Mouse (Mus musculus): Measurements from ENCODE around the gene Borcs5. TPM values are rescaled to one million over a fixed set of nuclear protein-coding genes. Genes with fewer than 3 reads are reported as not detected.

The Borcs5 gene
- polyA plus RNA-seq, 1 experiment, result 4.8 TPM

DNA sequence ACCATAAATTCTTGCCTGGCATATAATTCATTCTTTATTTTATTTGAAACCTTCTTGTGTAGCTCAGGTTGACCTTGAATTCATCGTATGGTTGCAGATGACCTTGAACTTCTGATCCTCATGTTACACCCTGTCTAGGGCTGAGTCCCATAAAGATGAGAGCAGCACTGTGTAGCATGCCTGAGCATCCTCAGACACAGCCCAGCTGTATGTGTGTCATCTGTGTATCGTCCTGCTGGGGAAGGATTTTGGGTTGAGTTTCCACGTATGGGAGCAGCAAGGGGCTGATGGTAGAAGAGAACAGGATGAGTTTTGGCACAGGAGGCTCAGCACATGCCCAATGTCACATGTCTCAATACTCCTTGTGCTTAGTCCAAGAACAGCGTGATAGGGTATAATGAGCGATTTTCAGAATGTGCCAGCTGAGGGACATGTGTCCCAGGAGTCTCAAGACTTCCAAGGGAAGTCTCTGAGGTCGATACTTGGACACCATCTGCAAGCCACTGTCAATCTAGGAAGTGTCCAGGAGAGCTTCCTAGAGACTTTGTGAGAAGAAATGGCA, 45.1 kb downstream of the Borcs5 start:
- no peaks in the 10 kb centered on the region for H3K27me3 ChIP-seq (ENCODE audit: control insufficient read depth, insufficient read depth, low read length, poor library complexity, severe bottlenecking)
- H3K27ac ChIP-seq (ENCODE audit: insufficient read depth, low read length), result no peak overlapping the region
- H3K36me3 ChIP-seq (ENCODE audit: control insufficient read depth, insufficient read depth, low read length, poor library complexity, severe bottlenecking), result no peaks in the 10 kb centered on the region
- no peak overlapping the region for H3K9ac ChIP-seq (ENCODE audit: low read depth, poor library complexity, severe bottlenecking)
- H3K4me1 ChIP-seq (ENCODE audit: control insufficient read depth, insufficient read depth, low read length), result no peaks in the 10 kb centered on the region
- no peaks in the 10 kb centered on the region for H3K9me3 ChIP-seq (replicated peaks; ENCODE audit: control insufficient read depth, insufficient read depth, low read length, poor library complexity, severe bottlenecking)
- TF ChIP-seq CTCF (IDR thresholded peaks at IDR 0.05; ENCODE audit: low read depth, low read length) (no peak), POLR2A (IDR thresholded peaks at IDR 0.05; ENCODE audit: insufficient read depth, low read length) (no peak), EP300 (IDR thresholded peaks at IDR 0.05; ENCODE audit: insufficient read depth, low read depth, low read length) (no peak)
- no peak overlapping the region for H3K4me3 ChIP-seq (ENCODE audit: low read depth, low read length)

DNA sequence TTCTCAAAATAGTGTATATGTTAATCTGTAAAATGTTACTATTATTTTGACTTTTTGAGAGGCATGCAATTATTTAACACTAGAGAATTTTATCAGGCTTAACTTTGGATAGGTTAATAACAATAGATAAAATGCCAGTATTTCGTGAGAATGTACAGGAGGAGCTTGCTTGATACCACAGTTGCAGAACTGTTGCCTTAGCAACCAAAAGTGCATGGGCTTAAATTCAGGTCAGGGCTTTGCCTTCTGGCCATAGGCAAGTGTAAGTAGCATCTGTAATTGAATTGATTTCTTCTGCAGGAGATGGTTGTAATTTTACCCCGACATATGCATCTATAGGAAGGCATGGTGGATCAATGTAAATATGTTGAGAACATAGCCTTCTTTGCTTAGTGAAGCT, 45.7 kb downstream of the Borcs5 start:
- H3K36me3 ChIP-seq (ENCODE audit: control insufficient read depth, insufficient read depth, low read length, poor library complexity, severe bottlenecking), result no peaks in the 10 kb centered on the region
- no peak for TF ChIP-seq CTCF (IDR thresholded peaks at IDR 0.05; ENCODE audit: low read depth, low read length)
- H3K4me1 ChIP-seq (ENCODE audit: control insufficient read depth, insufficient read depth, low read length), result no peaks in the 10 kb centered on the region
- no peak overlapping the region for H3K9ac ChIP-seq (ENCODE audit: low read depth, poor library complexity, severe bottlenecking)
- H3K9me3 ChIP-seq (replicated peaks; ENCODE audit: control insufficient read depth, insufficient read depth, low read length, poor library complexity, severe bottlenecking), result no peaks in the 10 kb centered on the region
- no peak overlapping the region for H3K27ac ChIP-seq (ENCODE audit: insufficient read depth, low read length)
- H3K4me3 ChIP-seq (ENCODE audit: low read depth, low read length), result no peak overlapping the region
- H3K27me3 ChIP-seq (ENCODE audit: control insufficient read depth, insufficient read depth, low read length, poor library complexity, severe bottlenecking), result no peaks in the 10 kb centered on the region

DNA sequence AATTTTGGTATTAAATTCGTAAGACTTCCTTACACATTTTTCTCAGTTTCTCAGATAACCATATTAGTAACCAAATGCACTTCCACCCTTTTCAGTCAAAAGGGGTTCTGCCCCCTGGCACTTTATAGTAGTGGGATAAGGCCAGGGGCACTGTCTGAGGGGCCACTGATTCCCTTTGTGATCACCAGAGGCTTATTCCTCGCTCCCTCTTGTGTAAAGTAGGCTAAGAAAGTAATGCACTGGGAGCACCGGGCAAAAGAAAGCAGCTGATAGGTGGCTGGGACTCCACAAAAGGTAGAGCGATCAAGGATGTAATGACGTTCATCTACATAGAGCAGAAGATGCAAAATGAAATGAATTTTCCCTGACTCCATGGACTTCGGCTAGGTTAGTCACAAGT, 46.2 kb downstream of the Borcs5 start:
- no peak overlapping the region for H3K4me3 ChIP-seq (ENCODE audit: low read depth, low read length)
- no peaks in the 10 kb centered on the region for H3K9me3 ChIP-seq (replicated peaks; ENCODE audit: control insufficient read depth, insufficient read depth, low read length, poor library complexity, severe bottlenecking)
- no peaks in the 10 kb centered on the region for H3K4me1 ChIP-seq (ENCODE audit: control insufficient read depth, insufficient read depth, low read length)
- TF ChIP-seq CTCF (IDR thresholded peaks at IDR 0.05; ENCODE audit: low read depth, low read length) (no peak), EP300 (IDR thresholded peaks at IDR 0.05; ENCODE audit: insufficient read depth, low read depth, low read length) (no peak), POLR2A (IDR thresholded peaks at IDR 0.05; ENCODE audit: insufficient read depth, low read length) (no peak)
- no peaks in the 10 kb centered on the region for H3K36me3 ChIP-seq (ENCODE audit: control insufficient read depth, insufficient read depth, low read length, poor library complexity, severe bottlenecking)
- H3K9ac ChIP-seq (ENCODE audit: low read depth, poor library complexity, severe bottlenecking), result no peak overlapping the region
- H3K27ac ChIP-seq (ENCODE audit: insufficient read depth, low read length), result no peak overlapping the region
- no peaks in the 10 kb centered on the region for H3K27me3 ChIP-seq (ENCODE audit: control insufficient read depth, insufficient read depth, low read length, poor library complexity, severe bottlenecking)

DNA sequence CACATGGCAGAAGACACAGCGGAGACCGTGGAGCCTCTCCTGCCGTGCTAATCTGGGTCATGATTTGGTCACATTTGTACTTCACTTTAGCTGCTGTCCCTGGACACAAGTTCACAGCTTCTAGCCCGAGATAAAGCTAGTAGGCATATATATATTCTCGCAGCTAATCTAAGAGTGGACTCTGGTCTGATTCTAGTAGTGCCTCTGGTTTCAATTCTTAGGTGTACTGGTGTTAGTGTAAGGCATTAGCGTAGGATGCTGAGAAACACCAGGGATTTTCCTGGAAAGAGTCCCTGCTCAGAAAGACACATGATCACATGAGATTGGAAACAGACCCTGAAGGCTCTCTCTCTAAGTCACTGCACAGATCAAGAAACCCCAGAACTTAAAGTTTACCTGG, 55.2 kb downstream of the Borcs5 start:
- H3K27ac ChIP-seq (ENCODE audit: insufficient read depth, low read length), result no peak overlapping the region
- H3K36me3 ChIP-seq (ENCODE audit: control insufficient read depth, insufficient read depth, low read length, poor library complexity, severe bottlenecking), result no peaks in the 10 kb centered on the region
- H3K9ac ChIP-seq (ENCODE audit: low read depth, poor library complexity, severe bottlenecking), result no peak overlapping the region
- no peaks in the 10 kb centered on the region for H3K4me1 ChIP-seq (ENCODE audit: control insufficient read depth, insufficient read depth, low read length)
- TF ChIP-seq POLR2A (IDR thresholded peaks at IDR 0.05; ENCODE audit: insufficient read depth, low read length) (no peak), CTCF (IDR thresholded peaks at IDR 0.05; ENCODE audit: low read depth, low read length) (no peak), EP300 (IDR thresholded peaks at IDR 0.05; ENCODE audit: insufficient read depth, low read depth, low read length) (no peak)
- H3K9me3 ChIP-seq (replicated peaks; ENCODE audit: control insufficient read depth, insufficient read depth, low read length, poor library complexity, severe bottlenecking), result no peaks in the 10 kb centered on the region
- H3K4me3 ChIP-seq (ENCODE audit: low read depth, low read length), result no peak overlapping the region
- no peaks in the 10 kb centered on the region for H3K27me3 ChIP-seq (ENCODE audit: control insufficient read depth, insufficient read depth, low read length, poor library complexity, severe bottlenecking)

DNA sequence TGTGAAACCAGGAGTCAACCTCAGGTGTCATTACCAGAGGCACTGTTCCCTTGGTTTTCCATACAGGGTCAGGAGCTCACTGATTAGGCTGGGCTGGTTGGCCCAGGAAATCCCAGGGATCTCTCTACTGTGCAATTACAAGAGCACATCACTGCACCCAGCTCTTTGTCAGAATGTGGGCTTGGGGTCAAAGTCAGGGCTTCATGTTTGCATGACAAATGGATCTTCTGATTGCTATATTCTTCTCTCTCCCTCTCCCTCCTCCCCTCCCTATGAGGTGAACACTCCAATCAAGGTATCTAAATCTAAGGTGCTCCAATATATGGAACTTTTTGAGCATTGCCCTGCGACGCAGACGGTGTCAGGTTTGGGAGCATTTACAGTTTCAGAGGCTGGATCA, 55.7 kb downstream of the Borcs5 start:
- H3K4me3 ChIP-seq (ENCODE audit: low read depth, low read length), result no peak overlapping the region
- no peaks in the 10 kb centered on the region for H3K27me3 ChIP-seq (ENCODE audit: control insufficient read depth, insufficient read depth, low read length, poor library complexity, severe bottlenecking)
- no peak overlapping the region for H3K9ac ChIP-seq (ENCODE audit: low read depth, poor library complexity, severe bottlenecking)
- H3K4me1 ChIP-seq (ENCODE audit: control insufficient read depth, insufficient read depth, low read length), result no peaks in the 10 kb centered on the region
- H3K36me3 ChIP-seq (ENCODE audit: control insufficient read depth, insufficient read depth, low read length, poor library complexity, severe bottlenecking), result no peaks in the 10 kb centered on the region
- no peaks in the 10 kb centered on the region for H3K9me3 ChIP-seq (replicated peaks; ENCODE audit: control insufficient read depth, insufficient read depth, low read length, poor library complexity, severe bottlenecking)
- H3K27ac ChIP-seq (ENCODE audit: insufficient read depth, low read length), result no peak overlapping the region
- TF ChIP-seq POLR2A (IDR thresholded peaks at IDR 0.05; ENCODE audit: insufficient read depth, low read length) (no peak), CTCF (IDR thresholded peaks at IDR 0.05; ENCODE audit: low read depth, low read length) (no peak), EP300 (IDR thresholded peaks at IDR 0.05; ENCODE audit: insufficient read depth, low read depth, low read length) (no peak)

DNA sequence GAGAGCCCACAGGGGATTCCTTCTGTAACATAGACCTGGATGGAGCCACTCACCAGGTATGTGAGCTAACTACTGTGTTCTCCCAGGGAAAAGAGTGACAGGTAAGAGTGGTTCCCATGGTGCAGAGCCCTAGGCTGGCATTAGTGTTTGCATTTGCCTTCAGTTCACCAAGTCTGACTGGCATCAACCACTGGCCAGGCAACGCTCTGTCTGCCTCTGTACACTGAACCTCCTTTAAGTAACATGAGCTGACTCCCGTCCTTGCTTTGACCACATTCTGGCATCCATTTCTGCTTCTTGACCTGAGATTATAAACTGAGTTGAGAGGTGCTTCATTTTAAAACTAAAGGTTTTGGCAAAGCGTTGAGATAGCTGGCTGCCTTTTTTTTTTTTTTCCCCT, 56.3 kb downstream of the Borcs5 start:
- H3K27me3 ChIP-seq (ENCODE audit: control insufficient read depth, insufficient read depth, low read length, poor library complexity, severe bottlenecking), result no peaks in the 10 kb centered on the region
- no peak for TF ChIP-seq CTCF (IDR thresholded peaks at IDR 0.05; ENCODE audit: low read depth, low read length)
- no peak for TF ChIP-seq EP300 (IDR thresholded peaks at IDR 0.05; ENCODE audit: insufficient read depth, low read depth, low read length)
- TF ChIP-seq POLR2A (IDR thresholded peaks at IDR 0.05; ENCODE audit: insufficient read depth, low read length), result no peak
- no peaks in the 10 kb centered on the region for H3K4me1 ChIP-seq (ENCODE audit: control insufficient read depth, insufficient read depth, low read length)
- H3K36me3 ChIP-seq (ENCODE audit: control insufficient read depth, insufficient read depth, low read length, poor library complexity, severe bottlenecking), result no peaks in the 10 kb centered on the region
- no peak overlapping the region for H3K4me3 ChIP-seq (ENCODE audit: low read depth, low read length)
- no peak overlapping the region for H3K27ac ChIP-seq (ENCODE audit: insufficient read depth, low read length)
- no peak overlapping the region for H3K9ac ChIP-seq (ENCODE audit: low read depth, poor library complexity, severe bottlenecking)
- H3K9me3 ChIP-seq (replicated peaks; ENCODE audit: control insufficient read depth, insufficient read depth, low read length, poor library complexity, severe bottlenecking), result no peaks in the 10 kb centered on the region
